Mouse (Mus musculus): ENCODE results near the gene Tktl1.

- TF ChIP-seq CTCF (IDR thresholded peaks at IDR 0.05; ENCODE audit: control insufficient read depth, insufficient read depth, insufficient read length) = no peak
- TF ChIP-seq MYOD1 (IDR thresholded peaks at IDR 0.05; ENCODE audit: control insufficient read depth, insufficient read length, low read depth) = no peak
- no peak for TF ChIP-seq CEBPB (IDR thresholded peaks at IDR 0.05; ENCODE audit: low read depth)
- no peak for TF ChIP-seq MAX (IDR thresholded peaks at IDR 0.05)
- TF ChIP-seq USF1 (IDR thresholded peaks at IDR 0.05; ENCODE audit: low read depth) = no peak
- no peak for TF ChIP-seq MYOG (IDR thresholded peaks at IDR 0.05; ENCODE audit: control insufficient read depth, extremely low read depth, insufficient read length)
These were observed at the start of gene Tktl1 for GRCm38 (mm10) chrX:74176959-74177358.

Data from C2C12 (cell line).